Mouse (Mus musculus): Measurements from ENCODE around the gene Acot3.
A peak's percentile ranks its signal among the peaks of the same experiment; 100 is the strongest.

The Acot3 gene

DNA sequence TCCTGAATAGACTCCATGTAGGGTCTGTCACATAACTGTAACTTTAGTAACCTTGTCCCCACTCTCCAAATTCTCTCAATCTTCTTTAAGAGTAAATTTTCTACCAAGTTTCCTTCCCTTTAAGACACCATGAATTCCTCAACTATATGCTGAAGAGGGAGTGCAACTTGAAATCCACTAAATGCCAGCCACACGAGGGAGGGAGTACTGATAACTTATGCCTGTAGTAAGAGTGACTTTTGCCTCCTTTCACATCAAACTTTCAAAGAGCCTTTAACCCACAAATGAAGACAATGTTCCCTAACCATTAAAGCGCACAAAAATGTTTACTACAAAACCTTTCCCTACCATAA, 49.5 kb downstream of the Acot3 start:
- Histone ChIP-seq H3K9me3 (ENCODE audit: low read length) (no peaks in the 10 kb centered on the region), H3K4me1 (replicated peaks; ENCODE audit: low read depth, low read length) (no peaks in the 10 kb centered on the region), H3K27me3 (ENCODE audit: insufficient read depth, low read length) (peaks cover 33% of the 10 kb centered on the region), H3K36me3 (ENCODE audit: insufficient read depth, low read length) (no peaks in the 10 kb centered on the region), H3K4me3 (replicated peaks; ENCODE audit: low read length) (peak overlapping the region; percentile 78)
- TF ChIP-seq CTCF (conservative IDR thresholded peaks at IDR 0.05; ENCODE audit: low read length) (no peak), NANOG (IDR thresholded peaks at IDR 0.05; ENCODE audit: borderline replicate concordance, low read length) (no peak), POU5F1 (IDR thresholded peaks at IDR 0.05; ENCODE audit: borderline replicate concordance, low read length) (no peak)

DNA sequence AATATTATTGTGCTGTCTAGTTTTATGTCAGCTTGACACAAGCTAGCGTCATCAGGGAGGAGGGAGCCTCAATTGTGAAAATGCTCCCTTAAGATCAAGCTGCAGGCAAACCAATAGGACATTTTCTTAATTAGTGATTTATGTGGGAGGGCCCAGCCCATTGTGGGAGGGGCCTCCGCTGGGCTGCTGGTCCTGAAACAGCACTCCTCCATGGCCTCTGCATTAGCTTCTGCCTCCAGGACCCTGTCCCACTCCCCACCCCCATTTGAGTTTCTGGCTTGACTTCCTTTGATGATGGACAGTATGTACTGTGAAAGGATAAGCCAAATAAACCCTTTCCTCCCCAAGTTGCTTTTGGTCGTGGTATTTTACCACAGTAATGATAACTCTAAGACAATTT, 55.1 kb downstream of the Acot3 start:
- H3K27me3 ChIP-seq (ENCODE audit: insufficient read depth, low read length), result peaks cover 3% of the 10 kb centered on the region
- no peak for TF ChIP-seq NANOG (IDR thresholded peaks at IDR 0.05; ENCODE audit: borderline replicate concordance, low read length)
- no peak for TF ChIP-seq CTCF (conservative IDR thresholded peaks at IDR 0.05; ENCODE audit: low read length)
- no peak for TF ChIP-seq POU5F1 (IDR thresholded peaks at IDR 0.05; ENCODE audit: borderline replicate concordance, low read length)
- H3K4me1 ChIP-seq (replicated peaks; ENCODE audit: low read depth, low read length), result peaks cover 6% of the 10 kb centered on the region
- H3K4me3 ChIP-seq (replicated peaks; ENCODE audit: low read length), result no peak overlapping the region
- no peaks in the 10 kb centered on the region for H3K9me3 ChIP-seq (ENCODE audit: low read length)
- no peaks in the 10 kb centered on the region for H3K36me3 ChIP-seq (ENCODE audit: insufficient read depth, low read length)

DNA sequence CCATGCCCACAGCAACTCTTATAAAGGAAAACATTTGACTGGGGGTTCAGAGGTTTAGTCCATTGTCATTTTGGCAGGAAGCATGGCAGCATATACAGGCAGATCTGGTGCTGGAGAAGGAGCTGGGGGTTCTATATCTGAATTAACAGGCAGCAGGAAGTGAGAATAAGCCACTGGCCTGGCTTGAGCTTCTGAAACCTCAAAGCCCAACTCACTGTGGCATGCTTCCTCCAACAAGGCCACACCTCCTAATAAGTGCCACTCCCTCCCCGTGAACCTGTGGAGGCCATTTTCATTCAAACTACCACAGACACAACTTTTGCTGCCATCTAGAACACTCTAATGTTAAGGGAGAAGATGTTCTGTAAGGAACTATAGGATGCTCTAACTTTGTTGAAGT, 55.7 kb downstream of the Acot3 start:
- H3K36me3 ChIP-seq (ENCODE audit: insufficient read depth, low read length), result no peaks in the 10 kb centered on the region
- no peaks in the 10 kb centered on the region for H3K27me3 ChIP-seq (ENCODE audit: insufficient read depth, low read length)
- H3K9me3 ChIP-seq (ENCODE audit: low read length), result no peaks in the 10 kb centered on the region
- H3K4me3 ChIP-seq (replicated peaks; ENCODE audit: low read length), result no peak overlapping the region
- peaks cover 6% of the 10 kb centered on the region for H3K4me1 ChIP-seq (replicated peaks; ENCODE audit: low read depth, low read length)
- TF ChIP-seq NANOG (IDR thresholded peaks at IDR 0.05; ENCODE audit: borderline replicate concordance, low read length) (no peak), POU5F1 (IDR thresholded peaks at IDR 0.05; ENCODE audit: borderline replicate concordance, low read length) (no peak), CTCF (conservative IDR thresholded peaks at IDR 0.05; ENCODE audit: low read length) (no peak)

DNA sequence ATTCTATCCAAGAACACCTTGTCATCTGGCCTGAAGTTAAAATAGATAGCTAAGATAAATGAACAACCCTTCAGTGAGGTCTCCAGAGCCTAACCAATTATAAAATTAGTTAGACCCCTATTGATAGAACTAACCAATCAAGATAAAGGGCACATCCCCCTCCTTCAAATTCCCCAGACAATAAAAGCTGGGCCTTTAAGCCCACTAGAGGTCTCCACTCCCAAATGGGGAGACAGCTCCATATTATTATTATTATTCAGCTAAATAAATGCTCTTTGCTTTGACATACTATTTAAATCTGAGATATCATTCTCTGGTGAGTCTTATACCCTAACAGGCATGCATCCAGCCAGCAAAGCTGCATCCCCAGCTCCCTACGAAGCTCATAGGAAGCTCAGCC, 58.0 kb downstream of the Acot3 start:
- TF ChIP-seq NANOG (IDR thresholded peaks at IDR 0.05; ENCODE audit: borderline replicate concordance, low read length), result no peak
- peak; percentile 20; the same call in 1 of the 2 replicates for TF ChIP-seq CTCF (conservative IDR thresholded peaks at IDR 0.05; ENCODE audit: low read length)
- no peak for TF ChIP-seq POU5F1 (IDR thresholded peaks at IDR 0.05; ENCODE audit: borderline replicate concordance, low read length)
- Histone ChIP-seq H3K4me1 (replicated peaks; ENCODE audit: low read depth, low read length) (peaks cover 13% of the 10 kb centered on the region), H3K4me3 (replicated peaks; ENCODE audit: low read length) (no peak overlapping the region), H3K9me3 (ENCODE audit: low read length) (no peaks in the 10 kb centered on the region), H3K36me3 (ENCODE audit: insufficient read depth, low read length) (no peaks in the 10 kb centered on the region), H3K27me3 (ENCODE audit: insufficient read depth, low read length) (no peaks in the 10 kb centered on the region)
